Mouse (Mus musculus) retina, adult 2 months (tissue): Measurements from ENCODE around the gene B4galt3.
"Not testable (repeated sequence)": the region's sequence is repeated elsewhere in the genome, so short reads cannot be mapped to it uniquely, and the experiment has no call there.

Experiments used
- DNase-seq: peaks from one replicate; pipeline ENCODE4 v3.0.0-alpha.2; 2012; ENCODE audit warnings: low read depth, low spot score

The B4galt3 gene

GRCm38 (mm10) chr1:171239992-171240744 is 30.0 kb upstream of the B4galt3 start:
- no peak for DNase-seq

- no peak for DNase-seq
Measured at GRCm38 (mm10) chr1:171240911-171241310, 29.2 kb upstream of the B4galt3 start.

GRCm38 (mm10) chr1:171241952-171242351 is 28.2 kb upstream of the B4galt3 start:
- DNase-seq: not testable (repeated sequence)

GRCm38 (mm10) chr1:171245353-171245752 is 24.8 kb upstream of the B4galt3 start:
- DNase-seq: no peak

- peak; percentile 98 for DNase-seq
Measured at GRCm38 (mm10) chr1:171246709-171247452, 23.2 kb upstream of the B4galt3 start.

GRCm38 (mm10) chr1:171247453-171247841 is 22.7 kb upstream of the B4galt3 start:
- no peak for DNase-seq

GRCm38 (mm10) chr1:171247916-171248315 is 22.2 kb upstream of the B4galt3 start:
- DNase-seq: no peak

- DNase-seq: no peak
Measured at GRCm38 (mm10) chr1:171248386-171249226, 21.5 kb upstream of the B4galt3 start.

- no peak for DNase-seq
Measured at GRCm38 (mm10) chr1:171249913-171250600, 20.1 kb upstream of the B4galt3 start, which contains the start of gene Adamts4. Gene Adamts4 (plus strand): TSS chr1:171250421.

GRCm38 (mm10) chr1:171250680-171251593 is 19.2 kb upstream of the B4galt3 start, which contains the start of gene Ndufs2:
Gene Ndufs2 (minus strand): TSS chr1:171251388.
- DNase-seq: no peak

- no peak for DNase-seq
Measured at GRCm38 (mm10) chr1:171251594-171252324, 18.4 kb upstream of the B4galt3 start.

GRCm38 (mm10) chr1:171252415-171252814 is 17.7 kb upstream of the B4galt3 start:
- no peak for DNase-seq

GRCm38 (mm10) chr1:171256095-171256818 is 13.9 kb upstream of the B4galt3 start:
- no peak for DNase-seq

GRCm38 (mm10) chr1:171256937-171257548 is 13.1 kb upstream of the B4galt3 start:
- no peak for DNase-seq

- no peak for DNase-seq
Measured at GRCm38 (mm10) chr1:171257781-171258180, 12.3 kb upstream of the B4galt3 start.

GRCm38 (mm10) chr1:171258921-171259320 is 11.2 kb upstream of the B4galt3 start:
- DNase-seq: no peak

GRCm38 (mm10) chr1:171260316-171260715 is 9.8 kb upstream of the B4galt3 start:
- DNase-seq: no peak

GRCm38 (mm10) chr1:171262594-171263130 is 7.5 kb upstream of the B4galt3 start:
- no peak for DNase-seq
